Mouse (Mus musculus) heart, postnatal 0 days (tissue): Measurements from ENCODE around the gene Krtap10-10.

Experiments used
- CTCF ChIP-seq: IDR thresholded peaks from 2 replicates; pipeline ENCODE4 v1.5.1; 2016; ENCODE audit warnings: antibody characterized with exemption, control low read depth, low read depth
- EP300 ChIP-seq: IDR thresholded peaks from 2 replicates; pipeline ENCODE4 v1.6.1; 2016; ENCODE audit warnings: antibody characterized with exemption, low read depth

- TF ChIP-seq EP300 (no peak), CTCF (no peak)
Observed at GRCm38 (mm10) chr10:77846503-77846902, 10.8 kb downstream of the Krtap10-10 start, which contains the start of gene Gm36176.
